Mouse (Mus musculus): ENCODE measurements around the gene Mettl27.

Mettl27 gene

DNA sequence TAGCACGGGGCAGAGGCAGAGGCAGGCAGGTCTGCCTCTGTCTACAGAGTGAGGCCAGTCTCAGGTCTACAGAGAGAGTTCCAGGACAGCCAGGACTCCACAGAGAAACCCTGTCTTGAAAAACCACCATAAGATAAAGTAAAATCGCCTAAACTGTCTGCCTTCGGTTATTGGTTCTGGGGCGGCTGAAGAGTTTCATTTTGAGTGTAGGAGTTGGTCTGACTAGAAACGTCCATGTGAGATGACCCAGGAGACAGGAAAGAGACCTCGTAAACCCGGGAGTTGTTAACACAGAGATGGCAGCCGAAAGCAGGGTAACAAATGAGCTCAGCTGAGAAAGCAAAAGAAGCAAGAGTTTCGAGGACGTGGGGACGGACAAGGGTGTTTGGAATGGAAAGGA, 57.0 kb downstream of the Mettl27 start:
- DNase-seq, result no peak

DNA sequence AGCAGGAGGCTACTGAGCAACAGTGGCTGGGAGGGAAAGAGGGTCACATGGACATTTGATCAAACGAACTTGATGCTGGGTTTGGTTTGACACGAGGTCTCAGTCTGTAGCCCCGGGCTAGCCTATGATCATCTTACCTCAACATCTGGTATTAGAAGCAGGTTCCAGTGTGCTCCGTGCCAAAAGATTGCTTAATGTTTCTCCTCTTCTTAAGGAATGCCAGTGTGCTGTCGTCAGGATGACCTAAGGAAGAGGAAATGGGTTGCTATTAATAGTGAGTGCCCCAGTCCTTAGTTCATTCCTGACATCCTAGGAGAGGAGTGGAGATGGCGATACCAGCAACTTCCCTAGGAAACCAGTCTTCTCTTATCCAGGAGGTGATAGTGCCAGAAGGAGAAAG, 57.6 kb downstream of the Mettl27 start:
- no peak for DNase-seq
